Mouse (Mus musculus): ENCODE measurements at regions not wholly inside any gene's neighbourhood (a gene's known extent, or its start where the extent isn't known, plus 50 kb on each side); places are given as distances from the start of the nearest gene placed in this dataset.

DNA sequence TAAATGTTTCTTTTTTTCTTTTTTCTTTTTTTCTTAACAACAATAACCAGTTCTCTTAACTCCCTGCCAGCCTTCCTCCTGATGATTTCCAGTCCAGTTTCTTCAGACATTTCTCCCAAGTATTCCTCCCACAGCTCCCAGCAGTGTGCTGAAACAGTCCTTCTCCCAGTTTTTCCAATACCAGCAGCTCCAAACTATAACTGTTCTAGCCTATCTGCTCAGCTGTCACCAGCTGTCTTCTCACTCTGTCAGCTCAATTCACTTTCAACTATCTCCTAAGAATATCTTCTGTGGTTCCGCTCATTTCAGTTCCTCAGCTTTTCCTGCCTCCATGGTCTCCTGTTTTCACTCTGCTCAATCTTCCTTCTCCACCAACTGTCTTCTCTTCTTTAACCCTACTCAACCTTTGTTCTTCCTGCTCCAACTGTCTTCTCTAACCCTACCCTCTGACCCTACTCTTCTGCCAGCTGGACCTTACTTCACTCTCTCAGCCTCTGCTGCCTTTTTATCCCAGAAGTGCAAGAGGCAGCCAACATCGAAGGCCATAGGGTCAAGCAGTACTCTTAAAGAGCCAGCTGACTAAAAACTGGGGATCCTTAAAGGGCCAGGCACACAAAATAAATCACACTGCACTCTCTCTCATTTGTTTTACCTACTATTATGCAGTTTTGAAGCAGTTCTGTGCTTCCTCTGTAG, 224.0 kb downstream of the Rsl24d1 start:
- Histone ChIP-seq H3K36me3 (no peaks in the 10 kb centered on the region), H3K4me3 (replicated peaks) (no peak overlapping the region), H3K9me3 (no peaks in the 10 kb centered on the region), H3K9ac (no peak overlapping the region), H3K27ac (no peak overlapping the region), H3K4me1 (no peaks in the 10 kb centered on the region), H3K27me3 (replicated peaks) (no peaks in the 10 kb centered on the region), H3K4me2 (no peak overlapping the region)
- WGBS = 69% methylated on average over 2 of the region's 2 CpGs
- no peak for ATAC-seq (ENCODE audit: insufficient read depth, low FRiP score, low read depth)

DNA sequence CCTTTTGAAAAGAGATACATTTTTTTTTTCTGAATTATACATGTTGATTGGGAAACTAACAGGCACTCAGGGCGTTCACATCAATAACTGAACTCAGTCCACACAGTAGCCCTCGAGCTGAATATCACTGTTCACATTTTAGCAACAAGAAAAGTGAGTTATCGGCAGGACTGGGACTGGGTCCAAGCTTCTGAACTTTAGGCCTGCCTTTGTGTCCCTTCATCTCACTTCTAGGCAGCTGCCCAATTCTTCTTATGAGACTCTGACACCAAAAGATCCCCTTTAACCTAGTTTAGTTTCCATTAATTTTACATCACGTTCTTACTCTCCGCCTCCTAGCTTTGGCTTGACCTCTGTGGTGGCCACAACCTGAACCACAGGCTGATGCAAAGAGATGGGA, 242.7 kb downstream of the Rsl24d1 start:
- H3K9me3 ChIP-seq = no peaks in the 10 kb centered on the region
- no peak for ATAC-seq (ENCODE audit: insufficient read depth, low FRiP score, low read depth)
- H3K27me3 ChIP-seq (replicated peaks) = no peaks in the 10 kb centered on the region
- no peak overlapping the region for H3K27ac ChIP-seq
- H3K36me3 ChIP-seq = no peaks in the 10 kb centered on the region
- no peak overlapping the region for H3K4me2 ChIP-seq
- H3K4me3 ChIP-seq (replicated peaks) = no peak overlapping the region
- H3K9ac ChIP-seq = no peak overlapping the region
- 64% methylated on average over 5 of the region's 5 CpGs for WGBS
- H3K4me1 ChIP-seq = no peaks in the 10 kb centered on the region

DNA sequence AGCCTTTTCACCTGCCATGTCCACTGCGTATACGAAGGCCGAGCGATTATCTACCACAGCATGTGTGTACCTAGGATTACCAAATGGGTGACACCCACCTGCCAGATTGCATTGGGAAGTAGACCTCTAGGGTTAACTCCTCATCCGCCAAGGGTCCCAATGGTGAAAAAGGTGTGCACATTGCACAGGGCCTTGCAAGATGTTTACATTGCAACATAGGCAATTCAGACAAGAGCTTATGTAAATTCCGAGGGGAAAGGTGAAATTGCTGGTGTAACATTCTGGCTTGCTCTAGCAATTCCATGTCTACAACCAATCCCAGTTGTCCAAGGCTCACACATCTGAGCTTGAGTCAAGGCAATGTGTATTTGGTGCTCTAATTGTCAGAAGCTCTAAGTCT, 245.7 kb downstream of the Rsl24d1 start:
- Histone ChIP-seq H3K4me2 (no peak overlapping the region), H3K9ac (no peak overlapping the region), H3K27me3 (replicated peaks) (no peaks in the 10 kb centered on the region), H3K4me1 (no peaks in the 10 kb centered on the region), H3K27ac (no peak overlapping the region), H3K4me3 (replicated peaks) (no peak overlapping the region), H3K36me3 (no peaks in the 10 kb centered on the region), H3K9me3 (no peaks in the 10 kb centered on the region)
- ATAC-seq (ENCODE audit: insufficient read depth, low FRiP score, low read depth) = no peak
- WGBS = 81% methylated on average over 6 of the region's 6 CpGs

DNA sequence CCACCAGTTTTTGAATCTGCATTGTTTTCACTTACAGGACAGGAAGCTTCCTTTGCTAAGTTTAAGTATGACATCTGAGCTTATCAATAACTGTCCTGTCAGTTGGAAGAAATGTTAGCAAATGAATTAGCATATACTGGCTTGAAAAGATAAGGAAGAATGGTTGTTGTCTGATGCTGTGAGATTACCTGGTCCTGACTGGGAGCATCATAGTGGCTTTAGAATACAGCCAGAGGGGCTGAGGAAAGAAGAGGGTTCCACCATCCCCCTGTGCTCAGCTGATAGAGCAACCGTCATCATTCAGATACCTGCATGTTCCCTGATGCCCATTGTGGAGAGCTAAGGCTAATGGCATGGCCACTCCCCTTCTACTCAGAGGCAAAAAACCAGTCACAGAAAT, 267.5 kb downstream of the Rsl24d1 start:
- no peaks in the 10 kb centered on the region for H3K4me1 ChIP-seq
- WGBS = 83% methylated on average over 1 of the region's 1 CpGs
- H3K9ac ChIP-seq = no peak overlapping the region
- no peaks in the 10 kb centered on the region for H3K9me3 ChIP-seq
- H3K27ac ChIP-seq = no peak overlapping the region
- H3K27me3 ChIP-seq (replicated peaks) = no peaks in the 10 kb centered on the region
- H3K36me3 ChIP-seq = no peaks in the 10 kb centered on the region
- no peak overlapping the region for H3K4me2 ChIP-seq
- H3K4me3 ChIP-seq (replicated peaks) = no peak overlapping the region
- ATAC-seq (ENCODE audit: insufficient read depth, low FRiP score, low read depth) = no peak

DNA sequence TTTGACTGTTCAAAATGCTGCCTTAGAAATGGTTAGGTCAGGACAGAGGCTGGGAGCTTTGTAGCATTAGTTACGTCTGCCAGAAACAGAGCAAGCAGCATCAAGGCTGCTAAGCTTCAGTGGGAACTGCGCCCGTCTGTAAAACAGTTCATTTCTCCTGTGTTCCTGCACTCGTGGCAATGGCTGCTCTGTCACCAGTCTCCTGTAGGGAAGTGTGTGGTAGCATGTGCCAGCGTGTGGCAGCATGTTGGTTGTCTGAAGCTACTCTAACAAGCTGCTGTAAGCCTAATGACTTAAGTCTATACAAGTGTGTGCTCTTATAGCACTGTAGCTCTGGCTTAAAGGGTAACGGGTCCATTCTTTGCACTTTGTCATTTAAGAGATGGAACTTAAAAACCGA, 278.8 kb downstream of the Rsl24d1 start:
- no peak overlapping the region for H3K4me2 ChIP-seq
- H3K27me3 ChIP-seq (replicated peaks) = no peaks in the 10 kb centered on the region
- no peaks in the 10 kb centered on the region for H3K36me3 ChIP-seq
- 72% methylated on average over 7 of the region's 7 CpGs for WGBS
- no peak overlapping the region for H3K27ac ChIP-seq
- no peak overlapping the region for H3K4me3 ChIP-seq (replicated peaks)
- ATAC-seq (ENCODE audit: insufficient read depth, low FRiP score, low read depth) = no peak
- no peak overlapping the region for H3K9ac ChIP-seq
- H3K4me1 ChIP-seq = no peaks in the 10 kb centered on the region
- no peaks in the 10 kb centered on the region for H3K9me3 ChIP-seq

DNA sequence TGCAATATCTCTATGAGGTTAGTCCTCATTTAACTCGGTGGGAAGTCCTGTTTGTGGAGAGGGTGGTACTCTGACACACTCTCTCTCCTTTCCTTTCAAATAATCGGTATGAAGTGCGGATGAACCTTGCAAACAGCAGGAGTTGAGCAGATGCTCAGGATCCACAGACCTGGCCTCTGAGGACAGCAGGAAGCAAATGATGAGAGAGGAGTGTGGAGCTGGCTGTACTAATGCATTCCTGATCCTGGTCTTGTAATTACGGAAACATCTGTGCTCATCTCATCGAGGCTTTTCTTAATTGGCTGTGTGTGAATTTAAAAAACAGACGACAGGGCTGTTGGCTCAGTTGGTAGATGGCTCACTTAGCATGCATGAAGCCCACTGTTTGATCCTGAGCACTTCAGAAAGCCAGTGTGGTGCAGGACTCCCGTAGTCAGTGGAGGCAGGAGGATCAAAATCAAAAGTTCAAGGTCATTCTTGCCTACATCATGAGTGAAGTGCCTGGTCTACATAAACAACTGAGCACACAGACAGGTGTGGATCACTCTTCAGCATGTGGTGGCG, 300.2 kb downstream of the Rsl24d1 start:
- Histone ChIP-seq H3K27me3 (replicated peaks) (no peaks in the 10 kb centered on the region), H3K4me2 (no peak overlapping the region), H3K9me3 (no peaks in the 10 kb centered on the region), H3K4me1 (no peaks in the 10 kb centered on the region), H3K36me3 (no peaks in the 10 kb centered on the region), H3K9ac (no peak overlapping the region), H3K27ac (no peak overlapping the region), H3K4me3 (replicated peaks) (no peak overlapping the region)
- ATAC-seq (ENCODE audit: insufficient read depth, low FRiP score, low read depth) = no peak
- WGBS = 77% methylated on average over 8 of the region's 8 CpGs

DNA sequence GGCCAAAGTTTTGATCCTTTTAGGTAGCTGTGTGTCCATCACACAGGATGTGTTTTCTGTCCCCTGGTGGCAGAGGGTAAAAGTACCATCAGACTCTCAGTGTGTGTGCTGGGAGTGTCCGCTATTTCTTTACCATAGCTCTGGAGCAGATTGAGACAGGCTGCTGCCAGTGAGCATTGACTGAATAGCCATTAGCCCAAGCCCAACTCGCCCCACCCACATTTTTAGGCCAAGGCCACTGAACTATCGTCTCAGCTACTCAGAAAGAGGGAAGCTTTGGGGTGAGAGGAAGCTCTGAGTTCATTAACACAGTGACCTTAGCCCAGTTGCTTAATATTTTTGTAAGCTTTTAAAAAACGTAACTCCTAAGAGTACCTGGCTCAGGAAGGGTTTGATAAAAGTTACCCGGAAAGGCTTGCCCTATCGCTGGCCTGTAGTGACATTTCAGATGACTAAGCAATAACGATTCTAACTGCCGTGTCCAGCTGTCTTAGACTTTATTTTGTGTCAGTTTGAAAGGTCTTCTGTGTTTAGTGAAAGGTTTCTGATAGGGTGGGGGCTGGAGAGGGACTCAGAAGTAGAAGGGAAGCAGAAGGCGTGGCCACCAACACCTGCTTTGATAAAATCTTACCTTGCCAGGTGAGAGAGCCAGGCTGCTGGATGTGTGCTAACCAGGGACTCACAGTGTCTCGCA, 303.0 kb downstream of the Rsl24d1 start:
- no peaks in the 10 kb centered on the region for H3K36me3 ChIP-seq
- no peaks in the 10 kb centered on the region for H3K9me3 ChIP-seq
- 64% methylated on average over 10 of the region's 10 CpGs for WGBS

More for the DNA sequence above, 303.0 kb downstream of the Rsl24d1 start:
- Histone ChIP-seq H3K9ac (no peak overlapping the region), H3K4me3 (replicated peaks) (no peak overlapping the region), H3K4me2 (no peak overlapping the region), H3K27ac (no peak overlapping the region), H3K27me3 (replicated peaks) (no peaks in the 10 kb centered on the region), H3K4me1 (no peaks in the 10 kb centered on the region)
- no peak; the same call in 1 of the 2 replicates for ATAC-seq (ENCODE audit: insufficient read depth, low FRiP score, low read depth)

All from stomach, embryonic 15.5 days (tissue).